Mouse (Mus musculus) layer of hippocampus, adult 11-12 months (tissue): Measurements from ENCODE around the gene Lrig1.

Experiments
- DNase-seq: peaks from one replicate; pipeline ENCODE4 v3.0.0; 2022; ENCODE audit warnings: low spot score

Gene Lrig1

GRCm38 (mm10) chr6:94698509-94699172 lies 1.3 kb downstream of the Lrig1 start:
- DNase-seq: no peak

- DNase-seq: no peak
Observed at GRCm38 (mm10) chr6:94697423-94697822, 2.5 kb downstream of the Lrig1 start.

- no peak for DNase-seq
Observed at GRCm38 (mm10) chr6:94696182-94697080, 3.5 kb downstream of the Lrig1 start.

- DNase-seq: no peak
Observed at GRCm38 (mm10) chr6:94695121-94695930, 4.6 kb downstream of the Lrig1 start.

GRCm38 (mm10) chr6:94694481-94694880 lies 5.5 kb downstream of the Lrig1 start:
- DNase-seq: no peak

- no peak for DNase-seq
Observed at GRCm38 (mm10) chr6:94693091-94693490, 6.9 kb downstream of the Lrig1 start.

- no peak for DNase-seq
Observed at GRCm38 (mm10) chr6:94692003-94692402, 8.0 kb downstream of the Lrig1 start.

- no peak for DNase-seq
Observed at GRCm38 (mm10) chr6:94690247-94690646, 9.7 kb downstream of the Lrig1 start.

- no peak for DNase-seq
Observed at GRCm38 (mm10) chr6:94688722-94689121, 11.2 kb downstream of the Lrig1 start.

GRCm38 (mm10) chr6:94686048-94686447 lies 13.9 kb downstream of the Lrig1 start:
- DNase-seq: no peak

- DNase-seq: peak; percentile 28
Observed at GRCm38 (mm10) chr6:94685611-94686010, 14.3 kb downstream of the Lrig1 start.

- DNase-seq: no peak
Observed at GRCm38 (mm10) chr6:94684844-94685557, 15.0 kb downstream of the Lrig1 start.

- no peak for DNase-seq
Observed at GRCm38 (mm10) chr6:94683701-94684100, 16.3 kb downstream of the Lrig1 start.

- no peak for DNase-seq
Observed at GRCm38 (mm10) chr6:94682270-94682618, 17.7 kb downstream of the Lrig1 start.

GRCm38 (mm10) chr6:94681446-94682269 lies 18.3 kb downstream of the Lrig1 start:
- DNase-seq: no peak

GRCm38 (mm10) chr6:94680760-94681445 lies 19.1 kb downstream of the Lrig1 start:
- no peak for DNase-seq

GRCm38 (mm10) chr6:94679249-94679648 lies 20.7 kb downstream of the Lrig1 start:
- DNase-seq: no peak

GRCm38 (mm10) chr6:94678377-94679164 lies 21.4 kb downstream of the Lrig1 start:
- DNase-seq: no peak

- no peak for DNase-seq
Observed at GRCm38 (mm10) chr6:94677448-94677847, 22.5 kb downstream of the Lrig1 start.

GRCm38 (mm10) chr6:94676840-94677239 lies 23.1 kb downstream of the Lrig1 start:
- no peak for DNase-seq
